ENCODE assay signal across 18 mouse cellular contexts in genomic region chr15:80636757-80637372, GRCm38 (mm10). TPM values are rescaled to one million over a fixed set of nuclear protein-coding genes. Genes with fewer than 3 reads are reported as not detected.
DNase-seq lines count a peak whose midpoint lies in the region; ATAC-seq and TF ChIP-seq lines count a peak whose summit lies in the region.
"Had no signal": no experiment of that assay in that cellular context is flagged by ENCODE, and none has a peak within 500 bp of the region (broad histone marks: within the 10 kb centered on the region; RNA-seq: fewer than 3 reads in every experiment).

No protein-coding gene starts in this region.

- intact Hi-C loops in left cerebral cortex, adult 2 months (cut with DNase I) = no loop called here

- H3K27ac ChIP-seq in left cerebral cortex, adult 2 months = no peak overlapping the region
- H3K27ac ChIP-seq: embryonic facial prominence, embryonic 13.5 days; heart, embryonic 13.5 days; hindbrain, embryonic 13.5 days; hindbrain, postnatal 0 days had no signal

- no peak for TF ChIP-seq POLR2A in lung, adult 2 months (IDR thresholded peaks at IDR 0.05; ENCODE audit: borderline replicate concordance, extremely low read depth, low read depth, low read length)

- peak; percentile 32 for DNase-seq in lung, postnatal 36 days
- DNase-seq in lung, adult 2 months = no peak
- peak; percentile 73 for DNase-seq in retina, embryonic 14.5 days (ENCODE audit: low spot score)
- DNase-seq in left cerebral cortex, adult 2 months (ENCODE audit: extremely low spot score in 1 of 2, low spot score in 2 of 2) = no peak
- DNase-seq: adrenal gland, adult 2 months; adrenal gland, postnatal 25 days; cerebellum, adult 11 months; cerebellum, adult 8-10 months; cerebellum, postnatal 14 days; heart, adult 11 months had no signal

- TF ChIP-seq CTCF in lung, adult 2 months (IDR thresholded peaks at IDR 0.05; ENCODE audit: insufficient read depth, low read length) = no peak
- TF ChIP-seq CTCF in left cerebral cortex, adult 2 months (IDR thresholded peaks at IDR 0.05) = no peak

- no peak overlapping the region for H3K4me3 ChIP-seq in lung, adult 2 months (replicated peaks; ENCODE audit: extremely low read depth, low read depth, low read length)
- H3K4me3 ChIP-seq in left cerebral cortex, adult 2 months = no peak overlapping the region
- H3K4me3 ChIP-seq: embryonic facial prominence, embryonic 13.5 days; heart, embryonic 13.5 days; hindbrain, embryonic 13.5 days had no signal

- 73% methylated on average over 13 of the region's 13 CpGs for WGBS in lung, adult 2 months

- peak; percentile 23; the same call in 1 of the 2 replicates for ATAC-seq in common myeloid progenitor, adult 5-6 weeks (replicated peaks; ENCODE audit: low read depth, poor library complexity, severe bottlenecking)
- peak; percentile 28 for ATAC-seq in megakaryocyte, adult 5-6 weeks (ENCODE audit: poor library complexity, severe bottlenecking)
- ATAC-seq in cerebellum, adult (ENCODE audit: insufficient number of reproducible peaks, low FRiP score, low TSS enrichment) = no peak
- ATAC-seq: forebrain, embryonic 16.5 days; hindbrain, postnatal 0 days had no signal

- H3K4me1 ChIP-seq in lung, adult 2 months (ENCODE audit: control insufficient read depth, insufficient read depth, low read length) = peaks cover 3% of the 10 kb centered on the region; the same call in 1 of the 2 replicates
- H3K4me1 ChIP-seq: hindbrain, embryonic 13.5 days had no signal

RNA-seq across cellular contexts. Expression of gene Fam83f, which starts 34.8 kb away (rescaled TPM):
- polyA plus RNA-seq in lung, adult 2 months (2012; rRNA removed) = 1.2 and 2.2 TPM in 2 replicates
- not detected in 2 replicates for total RNA-seq in common myeloid progenitor, adult 5-6 weeks (2017)
- 1.0 and 1.5 TPM in 2 replicates for total RNA-seq in megakaryocyte, adult 5-6 weeks (2015)
- total RNA-seq in megakaryocyte, adult 5-6 weeks (2017) = 1.7 and 2.6 TPM in 2 replicates
- total RNA-seq in left cerebral cortex, adult 2 months (2021) = under 1 TPM; 0.26 to 0.54 TPM
- polyA plus RNA-seq: forebrain, embryonic 16.5 days had no signal

Comparison
In these comparisons a context has a peak if more than half of its experiments do, and no peak if none do; other contexts are left out.
1. DNase-seq: peak in lung, postnatal 36 days (single experiment) and retina, embryonic 14.5 days (single experiment); none in lung, adult 2 months (single experiment) and left cerebral cortex, adult 2 months (0 of 2).